Mouse (Mus musculus) natural killer cell, adult 2 months (primary cell): Measurements from ENCODE around the gene Dnaic2.
A peak's percentile ranks its signal among the peaks of the same experiment; 100 is the strongest.

ENCODE experiments used
- DNase-seq, 2 experiments: peaks; one replicate each; pipeline ENCODE4 v3.0.0; 2022; ENCODE audit warnings: low spot score in 2 of 2

The Dnaic2 gene

GRCm38 (mm10) chr11:114702311-114702995 lies 24.8 kb upstream of the Dnaic2 start:
- peak in 1 of 2 experiments; percentile 53 for DNase-seq

- DNase-seq = no peak
Observed at GRCm38 (mm10) chr11:114702996-114703361, 24.2 kb upstream of the Dnaic2 start.

GRCm38 (mm10) chr11:114704071-114704913 lies 22.9 kb upstream of the Dnaic2 start:
- no peak for DNase-seq

- DNase-seq = no peak
Observed at GRCm38 (mm10) chr11:114706358-114706757, 20.9 kb upstream of the Dnaic2 start.

GRCm38 (mm10) chr11:114711393-114711792 lies 15.8 kb upstream of the Dnaic2 start:
- no peak for DNase-seq

- no peak for DNase-seq
Observed at GRCm38 (mm10) chr11:114711861-114712260, 15.3 kb upstream of the Dnaic2 start.

- DNase-seq = no peak
Observed at GRCm38 (mm10) chr11:114714526-114714925, 12.7 kb upstream of the Dnaic2 start.

GRCm38 (mm10) chr11:114715531-114715930 lies 11.7 kb upstream of the Dnaic2 start:
- no peak for DNase-seq

GRCm38 (mm10) chr11:114720535-114720934 lies 6.7 kb upstream of the Dnaic2 start:
- DNase-seq = no peak

GRCm38 (mm10) chr11:114722438-114722837 lies 4.8 kb upstream of the Dnaic2 start:
- no peak for DNase-seq

GRCm38 (mm10) chr11:114723030-114723429 lies 4.2 kb upstream of the Dnaic2 start:
- DNase-seq = no peak

GRCm38 (mm10) chr11:114724787-114725590 lies 2.2 kb upstream of the Dnaic2 start:
- DNase-seq = no peak

- no peak for DNase-seq
Observed at GRCm38 (mm10) chr11:114727826-114728186, 598 bp downstream of the Dnaic2 start.

- DNase-seq = no peak
Observed at GRCm38 (mm10) chr11:114728333-114728732, 1.1 kb downstream of the Dnaic2 start.

- DNase-seq = no peak
Observed at GRCm38 (mm10) chr11:114729832-114730363, 2.7 kb downstream of the Dnaic2 start.

GRCm38 (mm10) chr11:114731711-114732110 lies 4.5 kb downstream of the Dnaic2 start:
- no peak for DNase-seq

GRCm38 (mm10) chr11:114732890-114733289 lies 5.7 kb downstream of the Dnaic2 start:
- DNase-seq = no peak

GRCm38 (mm10) chr11:114736111-114736510 lies 8.9 kb downstream of the Dnaic2 start:
- no peak for DNase-seq

- no peak for DNase-seq
Observed at GRCm38 (mm10) chr11:114736913-114737624, 9.9 kb downstream of the Dnaic2 start.

GRCm38 (mm10) chr11:114740598-114740997 lies 13.4 kb downstream of the Dnaic2 start:
- peak in 1 of 2 experiments; percentile 53 for DNase-seq

GRCm38 (mm10) chr11:114741451-114741850 lies 14.2 kb downstream of the Dnaic2 start:
- no peak for DNase-seq
